Mouse (Mus musculus) left cerebral cortex, adult 11 months (tissue): ENCODE measurements around the gene Plekhf1.

Source experiments
- DNase-seq: peaks from one replicate; pipeline ENCODE4 v3.0.0; 2022; ENCODE audit warnings: low spot score

Gene Plekhf1

DNA sequence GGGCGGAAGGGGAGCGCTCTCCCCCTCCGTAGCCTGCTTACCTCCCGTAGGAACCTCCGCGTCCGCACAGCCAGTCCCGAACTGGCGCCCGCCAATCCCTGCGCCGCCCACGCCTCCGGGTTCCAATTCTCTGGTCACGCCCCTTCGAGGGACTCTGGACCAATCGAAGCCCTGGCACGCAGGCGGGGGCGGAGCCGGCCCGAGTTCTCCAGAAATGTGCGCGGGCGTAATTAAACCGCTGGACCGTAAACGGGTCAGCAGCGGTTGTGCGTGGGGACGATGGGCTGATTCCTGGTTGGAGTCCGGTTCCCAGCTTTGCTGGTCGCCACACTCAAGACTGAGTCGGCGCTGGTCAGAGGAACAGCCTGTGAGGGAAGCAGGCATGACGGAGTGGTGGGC lies at the start of gene Plekhf1:
TSS of gene Plekhf1 (minus strand) at position 117 of the 399 bp plus-strand sequence.
- peak; percentile 71 for DNase-seq

DNA sequence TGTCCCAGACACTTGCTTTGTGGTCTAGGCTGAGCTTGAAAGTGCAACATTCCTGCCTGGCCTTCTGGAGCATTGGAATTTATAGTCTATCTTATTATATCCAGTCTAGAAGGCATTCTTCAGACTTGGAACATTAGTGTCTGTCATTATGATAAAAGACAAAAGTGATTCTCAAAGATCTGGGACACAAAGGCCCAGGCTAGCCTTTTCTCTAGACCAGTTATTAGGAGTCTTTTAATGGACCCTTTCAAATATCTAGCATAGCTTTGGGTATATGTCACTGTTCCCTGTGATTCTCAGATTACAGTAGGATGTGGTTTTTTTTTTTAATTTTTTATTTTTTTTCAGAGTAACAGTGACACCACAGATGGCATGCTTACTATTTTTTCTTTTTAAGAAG lies 44.7 kb upstream of the Plekhf1 start:
- DNase-seq = no peak

DNA sequence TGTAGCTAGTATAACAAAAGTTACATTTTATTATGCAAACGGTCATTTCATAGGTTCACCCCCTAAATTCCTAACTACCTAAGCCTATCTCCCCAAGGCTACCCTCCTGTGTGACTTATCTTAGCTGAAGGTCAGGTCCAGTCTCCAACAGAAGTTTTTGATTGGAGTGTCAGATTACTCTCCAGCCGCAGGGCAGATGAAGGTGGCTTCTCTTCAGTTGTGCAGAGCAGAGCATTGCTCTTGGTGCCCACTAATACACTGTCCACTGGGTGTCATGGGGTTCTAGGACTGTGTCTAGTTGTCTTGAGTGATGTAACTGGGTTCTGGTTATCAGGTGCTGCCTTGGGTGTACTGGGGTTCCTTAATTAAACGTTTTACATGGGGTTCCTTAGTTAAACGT lies 44.0 kb upstream of the Plekhf1 start:
- DNase-seq = no peak

DNA sequence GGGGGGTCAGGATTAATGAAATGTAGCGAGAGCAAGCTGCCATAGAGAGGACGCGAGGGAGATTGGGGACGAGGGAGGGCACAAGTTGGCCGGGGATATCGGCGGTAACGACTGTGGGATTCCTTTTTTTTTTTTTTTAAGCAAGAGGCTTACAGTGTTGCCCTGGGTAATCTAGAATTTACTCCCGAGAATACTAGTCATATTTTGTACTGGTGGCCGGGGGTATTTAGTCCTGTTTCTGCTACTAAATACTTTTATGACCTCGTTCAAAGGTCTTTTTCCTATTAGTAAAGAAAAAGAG lies 43.6 kb upstream of the Plekhf1 start:
- no peak for DNase-seq

DNA sequence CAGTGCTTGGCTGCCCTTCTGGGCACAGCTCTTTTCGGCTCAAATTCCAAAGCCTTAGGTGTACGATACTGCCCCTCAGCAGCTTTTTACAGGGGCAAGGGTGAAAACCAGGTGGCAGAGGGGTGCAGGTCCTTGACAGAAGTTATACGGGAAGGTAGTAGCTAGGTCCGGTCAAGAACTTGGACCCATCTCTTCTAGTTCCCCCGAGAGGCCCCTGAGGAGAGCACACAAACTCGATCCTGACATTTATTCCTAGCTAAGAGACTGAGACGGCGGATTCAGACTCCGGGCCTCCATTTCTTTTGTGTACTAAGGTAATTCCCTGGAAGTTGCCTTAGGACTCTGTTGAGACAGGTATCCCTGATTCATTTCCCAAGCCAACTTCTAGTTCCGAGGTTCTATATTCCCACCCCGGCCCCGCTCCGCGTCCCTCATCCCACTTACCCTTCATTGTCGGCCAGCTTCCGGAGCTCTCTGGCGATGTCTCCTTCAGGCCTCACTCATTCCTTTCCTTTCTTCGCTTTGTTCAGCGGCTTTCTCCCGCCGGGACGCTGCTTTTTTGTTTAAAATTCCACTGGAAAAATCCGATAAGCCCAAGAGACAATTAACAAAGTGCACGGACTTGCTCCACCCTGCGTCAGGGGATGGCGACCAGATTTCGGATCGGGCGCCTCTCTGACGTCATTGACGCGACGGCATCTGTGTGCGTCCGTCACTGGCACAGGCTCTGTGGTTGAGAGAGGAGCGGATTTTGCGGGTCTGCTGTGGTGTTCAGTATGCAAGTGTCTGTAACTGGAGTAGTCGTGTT lies 43.1 kb upstream of the Plekhf1 start, which contains the start of gene Pop4:
TSS of gene Pop4 (minus strand) at position 721 of the 808 bp plus-strand sequence.
- peak; percentile 80 for DNase-seq

DNA sequence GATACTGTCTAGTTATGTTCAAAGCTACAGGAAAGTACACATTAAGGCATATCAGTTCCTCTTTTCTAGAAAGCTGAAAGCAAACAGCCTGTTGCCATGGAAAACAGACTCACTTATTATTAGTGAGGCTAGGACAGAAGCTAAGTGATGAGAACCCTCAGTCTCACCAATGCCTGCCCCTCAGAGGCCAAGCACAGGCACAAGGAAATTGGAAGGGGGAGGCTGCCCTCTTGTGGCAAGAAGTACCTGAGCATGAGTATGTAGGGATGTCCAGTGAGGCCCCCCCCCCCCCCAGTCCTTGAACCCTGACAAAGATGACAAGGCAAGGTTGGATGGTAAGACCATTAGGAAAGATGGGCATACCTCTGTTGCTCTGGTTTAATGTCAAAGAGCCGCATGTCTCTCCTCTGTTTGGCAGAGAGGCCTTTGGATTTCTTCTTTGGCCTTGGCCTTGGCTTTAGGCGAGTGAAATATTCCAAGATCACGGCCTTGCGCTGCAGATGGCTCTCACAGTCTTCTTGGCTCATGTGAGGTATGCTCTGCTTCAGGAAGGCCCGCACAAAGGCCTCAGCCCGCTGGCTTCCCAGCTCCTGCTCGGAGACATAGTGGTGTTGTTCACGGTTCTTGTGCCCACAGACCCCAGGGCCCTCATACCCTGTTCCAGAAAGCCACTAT lies 39.3 kb upstream of the Plekhf1 start:
- no peak for DNase-seq

DNA sequence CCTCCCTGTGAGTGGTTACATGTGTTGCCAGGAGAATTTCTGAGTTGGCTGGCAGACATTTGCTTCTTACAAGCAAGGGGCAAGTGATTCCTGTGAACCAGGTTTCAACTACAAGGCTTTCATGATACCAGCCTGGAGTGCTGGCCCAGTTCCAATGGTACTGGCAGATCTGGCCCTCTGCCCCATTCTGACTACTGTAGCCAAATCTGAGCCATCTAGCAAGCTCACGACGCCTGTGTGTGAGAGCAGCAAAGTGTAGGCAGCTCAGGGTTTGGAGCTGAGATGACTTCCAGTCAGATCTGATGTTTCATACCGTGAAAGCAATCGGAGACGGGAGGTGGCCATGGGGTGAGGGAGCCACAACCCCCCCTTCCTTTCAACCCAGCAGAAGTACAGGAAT lies 34.6 kb upstream of the Plekhf1 start:
- DNase-seq = no peak

DNA sequence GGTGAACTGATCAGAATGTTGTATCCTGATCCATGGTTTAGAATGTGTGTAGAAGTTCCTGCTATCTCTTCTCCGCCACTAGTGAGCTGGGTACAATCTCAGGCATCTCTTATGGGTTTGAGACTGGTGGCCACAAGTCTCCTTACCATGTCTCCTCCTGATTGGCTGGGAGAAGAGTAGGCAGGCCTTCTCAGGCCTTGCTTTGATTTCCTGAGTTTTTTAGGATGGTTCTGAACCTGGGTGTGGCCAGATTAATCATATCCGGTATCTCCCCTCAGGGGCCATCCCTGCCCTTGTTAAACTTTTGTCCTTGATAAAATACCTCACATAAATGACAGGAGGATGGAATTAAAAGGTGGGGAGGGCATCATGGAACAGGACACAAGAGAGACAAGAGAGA lies 31.8 kb upstream of the Plekhf1 start:
- no peak for DNase-seq

DNA sequence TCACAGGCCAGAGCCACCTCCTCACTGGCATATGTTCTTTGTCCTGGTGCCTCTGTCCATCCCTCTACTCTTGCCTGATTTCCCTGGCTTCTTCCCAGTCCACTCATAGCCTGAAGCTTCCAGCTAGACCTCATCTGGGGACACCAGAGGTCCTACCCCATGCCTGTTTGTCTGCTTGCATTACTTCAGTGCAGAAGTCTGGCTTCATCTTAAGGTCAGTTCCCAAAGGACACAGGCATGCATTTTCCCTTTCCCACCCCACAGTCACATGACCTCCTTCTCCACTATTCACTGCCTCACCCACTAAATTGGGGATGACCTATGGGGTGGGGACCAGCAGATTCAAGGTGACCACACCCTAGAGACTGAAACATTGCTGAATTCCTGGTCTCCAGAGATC lies 25.6 kb upstream of the Plekhf1 start:
- DNase-seq = no peak

DNA sequence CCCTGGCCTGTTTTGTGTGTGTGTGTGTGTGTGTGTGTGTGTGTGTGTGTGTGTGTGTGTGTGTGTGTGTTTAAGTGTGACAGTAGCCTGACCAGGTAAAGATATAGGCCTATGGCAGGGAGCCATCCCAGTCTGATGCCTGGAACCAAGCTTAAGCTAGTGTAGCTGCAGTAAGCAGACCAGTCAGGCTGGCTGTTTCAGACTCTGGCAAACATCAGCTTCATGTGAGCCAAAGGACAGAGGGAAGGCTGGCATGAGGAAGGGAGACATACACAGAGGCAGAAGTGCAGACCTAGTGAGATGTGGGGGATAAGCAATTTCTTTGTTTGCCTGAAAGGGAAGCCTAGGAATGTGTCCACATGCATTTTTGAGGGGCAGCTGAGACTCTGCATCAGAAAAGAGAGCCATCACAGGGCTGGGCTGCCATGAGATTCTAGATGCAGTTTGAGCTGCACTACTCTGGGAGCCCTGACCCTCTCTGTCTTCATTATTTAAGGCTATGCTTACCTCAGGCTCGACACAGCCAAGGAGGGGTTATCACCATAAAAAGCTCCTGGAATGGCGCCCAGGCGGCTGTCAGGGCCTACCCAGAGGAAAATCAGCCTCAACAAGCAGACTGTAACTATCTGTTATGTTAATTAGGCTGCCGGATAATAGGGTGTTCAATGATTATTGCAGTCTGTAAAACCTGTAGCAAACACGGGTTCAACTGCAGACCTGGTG lies 23.8 kb upstream of the Plekhf1 start:
- no peak for DNase-seq

DNA sequence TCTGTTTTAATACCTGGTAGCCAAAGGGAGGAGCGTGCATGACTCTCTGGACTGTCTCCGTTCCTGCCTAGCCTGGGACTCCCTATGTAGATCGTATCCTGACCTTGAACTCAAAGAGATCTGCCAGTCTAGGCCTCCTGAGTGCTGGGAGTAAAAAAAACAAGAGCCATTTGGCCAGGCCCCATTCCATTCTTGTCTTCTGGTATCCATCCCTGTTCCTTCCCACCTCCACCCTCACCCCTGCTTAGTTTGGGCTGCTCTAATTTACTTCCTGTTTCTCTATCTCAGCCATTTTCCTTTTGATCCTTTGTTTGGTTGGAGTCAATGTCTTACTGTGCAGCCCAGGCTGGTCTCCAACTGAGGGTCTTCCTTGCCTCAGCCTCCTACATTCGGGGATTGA lies 14.6 kb upstream of the Plekhf1 start:
- no peak for DNase-seq

DNA sequence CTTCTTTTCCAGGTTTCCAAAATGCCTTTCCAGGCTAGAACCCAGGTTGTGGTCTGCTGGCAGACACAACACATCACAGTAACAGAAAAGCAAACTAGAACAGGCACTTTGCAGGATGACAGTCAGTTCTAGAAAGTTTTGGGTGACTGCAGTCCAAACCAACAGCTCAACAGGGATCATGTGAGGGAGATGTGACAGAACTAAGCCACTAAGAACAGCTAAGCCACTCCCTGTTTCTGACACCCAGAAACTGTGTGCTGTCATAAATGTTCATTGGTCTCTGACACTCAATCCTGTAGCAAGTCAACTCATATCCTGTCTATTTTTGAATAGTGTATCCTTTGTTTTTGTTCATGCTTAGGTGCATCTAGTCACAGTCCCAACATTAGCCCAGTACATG lies 9.3 kb upstream of the Plekhf1 start:
- DNase-seq = no peak

DNA sequence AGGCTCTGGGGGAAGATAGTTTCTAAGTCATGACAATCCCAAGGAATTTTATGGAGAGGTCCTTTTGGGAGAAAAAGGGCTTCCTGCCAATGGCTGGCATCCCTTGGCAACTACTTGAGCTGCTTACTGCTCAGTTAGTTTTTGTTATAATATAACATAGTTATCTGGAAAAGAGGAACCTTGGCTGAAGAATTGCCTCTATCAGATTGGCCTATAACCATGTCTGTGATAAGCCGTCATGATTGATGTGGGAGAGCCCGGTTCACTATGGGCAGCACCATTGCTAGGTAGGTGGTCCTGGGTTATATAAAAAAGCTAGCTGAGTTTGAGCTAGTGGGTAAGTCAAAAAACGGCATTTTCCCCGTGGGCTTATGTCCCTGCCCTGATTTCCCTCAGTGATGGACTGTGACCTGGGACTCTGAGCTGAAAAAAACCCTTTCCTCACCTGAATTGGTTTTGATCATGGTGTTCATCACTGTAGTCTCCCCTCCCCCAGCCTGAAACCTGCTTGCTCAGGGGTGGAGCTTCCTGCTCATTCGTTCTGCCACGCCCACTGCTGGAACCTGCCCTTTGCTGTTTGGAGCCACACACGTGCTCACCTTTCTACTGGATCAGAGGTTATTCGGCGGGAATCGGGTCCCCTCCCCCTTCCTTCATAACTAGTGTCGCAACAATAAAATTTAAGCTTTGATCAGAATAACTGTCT lies 8.7 kb upstream of the Plekhf1 start:
- DNase-seq = no peak

DNA sequence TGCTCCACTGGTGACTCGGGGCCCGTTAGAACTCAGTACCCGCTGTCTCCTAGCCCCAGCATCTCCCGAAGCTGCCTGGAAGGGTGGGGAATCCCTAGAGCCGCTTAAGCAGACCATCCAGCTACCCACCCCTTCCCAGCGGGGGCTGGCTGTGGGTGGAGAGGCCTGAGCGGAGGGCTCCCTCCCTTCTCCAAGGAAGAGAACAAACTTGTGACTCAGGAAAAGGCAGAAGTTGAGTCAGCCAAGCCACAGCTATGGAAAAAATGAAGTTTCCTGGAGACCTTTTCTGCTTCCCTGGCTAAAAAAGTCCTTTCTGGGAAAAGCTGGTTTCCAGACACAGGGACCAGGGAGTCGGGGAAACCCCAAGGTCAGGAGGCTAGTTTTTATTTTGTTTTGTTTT lies 2.5 kb upstream of the Plekhf1 start:
- DNase-seq = no peak

DNA sequence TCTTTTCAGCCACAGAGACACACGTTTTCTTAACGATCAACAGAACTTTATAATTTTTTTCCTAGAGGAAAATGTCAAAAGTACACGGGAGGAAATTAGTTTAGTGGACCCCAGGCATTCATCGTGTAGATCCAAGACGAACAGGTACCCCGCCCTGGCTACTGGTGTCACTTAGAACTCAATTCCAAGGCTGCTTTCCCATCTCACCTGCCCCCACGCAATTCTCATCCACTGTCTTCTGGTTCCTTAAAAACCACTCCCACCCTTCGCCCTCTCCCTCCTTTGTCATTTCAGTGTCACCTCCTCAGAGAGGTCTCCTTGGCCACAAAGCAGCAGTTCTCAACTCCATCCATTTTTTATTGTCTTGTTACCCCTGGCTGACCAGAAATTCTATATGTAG lies 513 bp upstream of the Plekhf1 start:
- DNase-seq = no peak

DNA sequence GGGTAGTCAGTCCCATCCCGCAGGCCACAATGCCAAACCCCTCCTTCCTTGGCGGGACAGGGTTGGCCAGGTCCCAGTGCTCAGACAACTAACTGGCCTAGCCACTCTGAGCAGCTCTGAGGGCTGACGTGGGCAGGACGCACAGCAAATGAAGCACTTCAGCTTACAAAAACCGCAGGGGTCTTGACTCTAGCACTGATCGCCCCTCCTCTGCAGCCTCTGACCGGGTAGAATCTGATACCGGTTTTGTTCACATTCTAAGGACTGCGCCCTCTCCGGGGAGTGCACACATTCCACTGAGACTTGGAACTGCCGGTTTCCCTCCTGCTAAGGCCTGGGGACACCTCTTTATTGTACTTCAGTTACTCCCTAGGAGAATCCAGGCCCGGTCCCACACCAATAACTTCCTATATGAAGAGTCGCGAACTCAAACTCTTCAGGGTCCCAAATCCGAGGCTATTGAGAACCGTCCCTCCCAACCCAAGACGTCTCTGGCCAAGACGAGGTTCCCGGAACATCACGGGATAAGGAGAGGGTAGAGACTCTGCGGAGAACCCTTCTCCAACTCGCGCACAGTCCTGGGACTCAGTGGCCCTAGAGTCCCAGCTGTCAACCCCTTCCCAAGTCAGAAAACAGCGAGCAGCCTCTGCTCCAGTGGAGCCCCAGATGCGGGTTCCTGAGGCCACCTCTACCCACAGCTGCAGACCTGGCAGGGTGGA lies 476 bp downstream of the Plekhf1 start:
- peak; percentile 44 for DNase-seq

DNA sequence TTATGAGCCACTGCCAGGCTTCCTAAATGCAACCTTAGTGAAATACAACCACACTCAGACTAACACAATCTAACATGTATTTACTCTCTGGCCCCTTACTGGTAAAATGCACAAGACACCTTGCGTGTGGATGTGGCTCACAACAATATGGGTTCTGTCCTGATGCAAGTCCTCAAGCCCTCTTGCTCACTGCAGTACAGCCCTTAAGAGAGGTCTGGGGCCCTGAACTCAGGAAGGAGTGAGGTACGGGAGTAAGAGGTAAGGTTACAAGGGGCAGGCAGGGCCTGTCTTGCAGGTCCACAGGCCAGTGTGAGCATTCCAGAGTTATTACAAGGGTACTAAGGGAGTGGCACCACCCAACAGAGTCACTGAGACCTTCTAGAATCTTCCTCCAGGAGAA lies 1.6 kb downstream of the Plekhf1 start:
- DNase-seq = no peak

DNA sequence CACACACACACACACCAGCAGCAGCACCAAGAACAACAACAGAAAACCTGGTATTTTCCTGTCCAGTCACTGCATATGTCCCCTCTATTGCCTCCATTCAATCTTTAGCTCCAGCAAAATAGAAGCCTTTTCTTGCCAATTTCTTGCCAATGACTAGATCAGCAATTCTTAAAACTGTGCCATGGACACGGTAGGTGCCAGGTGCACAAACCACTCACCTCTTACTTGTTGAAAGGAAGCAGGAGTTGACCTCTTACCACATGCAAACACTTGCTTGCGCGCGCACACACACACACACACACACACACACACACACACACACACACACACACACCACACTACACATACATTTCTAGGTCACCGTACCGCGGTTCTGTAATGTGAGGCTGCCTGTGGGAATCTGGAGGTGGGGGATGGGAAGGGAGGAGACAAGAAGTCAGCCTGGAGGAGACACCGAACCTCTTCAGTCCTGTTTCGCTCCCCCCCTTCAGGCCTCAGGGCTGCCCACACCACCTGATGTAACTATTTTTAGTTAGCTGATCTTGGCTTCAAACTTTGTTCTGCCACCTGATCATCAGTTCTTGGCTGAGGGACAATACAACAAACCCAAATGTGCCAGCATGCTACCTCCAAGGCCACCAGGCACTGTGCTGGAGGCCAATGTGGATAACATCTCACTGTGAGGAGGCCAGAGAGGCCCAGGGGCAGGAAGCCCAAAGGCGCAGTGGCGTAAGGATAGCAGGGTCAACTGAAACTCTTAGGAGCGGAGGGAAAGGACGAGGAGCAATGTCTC lies 3.0 kb downstream of the Plekhf1 start:
- DNase-seq = no peak

DNA sequence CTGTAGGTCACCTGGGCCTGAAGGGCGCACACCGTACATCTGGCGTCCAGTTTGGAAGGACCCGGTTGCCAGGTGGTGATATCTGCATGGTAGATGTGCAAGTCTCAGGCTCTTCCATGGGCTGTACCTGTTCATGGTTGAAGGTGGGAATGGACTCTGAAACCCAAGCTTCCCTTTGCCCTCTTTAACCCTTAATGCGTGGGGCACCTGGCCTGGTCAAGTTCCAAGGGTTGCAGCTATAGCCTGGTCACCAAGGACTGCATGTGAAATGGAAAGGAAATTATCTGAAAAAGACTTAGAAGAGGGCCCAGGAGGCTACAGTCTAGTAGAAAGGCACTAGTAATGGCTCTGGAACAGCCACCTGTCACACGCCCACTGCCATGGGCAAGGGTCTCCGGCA lies 7.0 kb downstream of the Plekhf1 start:
- no peak for DNase-seq

DNA sequence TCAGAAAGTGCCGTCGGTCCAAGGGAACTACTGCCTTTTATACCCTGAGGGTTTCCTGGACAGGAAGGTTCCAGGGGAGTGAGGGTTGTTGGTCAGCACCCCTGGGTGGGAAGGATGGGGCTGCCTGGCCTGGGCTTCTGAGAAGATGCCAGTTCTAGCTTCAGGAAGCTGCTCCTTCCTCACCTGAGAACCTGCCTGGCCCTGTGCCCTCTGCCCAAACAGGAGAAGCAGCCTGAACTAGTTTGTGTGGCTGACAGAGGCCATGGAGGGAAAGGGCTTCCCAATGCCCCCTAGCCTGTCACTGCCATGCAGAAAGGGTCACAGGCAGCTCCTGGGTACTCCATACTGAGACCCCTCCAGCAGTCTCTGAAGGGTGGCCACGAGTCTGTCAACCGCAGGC lies 8.3 kb downstream of the Plekhf1 start:
- no peak for DNase-seq
